Mouse (Mus musculus) midbrain, postnatal 0 days (tissue): Measurements from ENCODE around the gene Ncoa7. TPM values are rescaled to one million over a fixed set of nuclear protein-coding genes. Genes with fewer than 3 reads are reported as not detected.

Experiments
- ATAC-seq: fragments of 200-750 bp; cut with Nextera tagmentation; 2 replicates; pipeline ENCODE4 v1.8.0; 2017; ENCODE audit warnings: moderate number of reproducible peaks, mild to moderate bottlenecking, moderate TSS enrichment, moderate library complexity; ENCODE audit not compliant: low FRiP score
- DNase-seq: peaks from one replicate; pipeline ENCODE4 v3.0.0-alpha.2; 2015; ENCODE audit warnings: low spot score
- H3K27ac ChIP-seq: fragments of 300-500 bp; sonication (generic); 2 replicates; pipeline ENCODE4 v1.5.1; 2014; ENCODE audit warnings: low read depth, mild to moderate bottlenecking, low read length, mixed read lengths
- H3K27me3 ChIP-seq: fragments of 300-500 bp; sonication (generic); 2 replicates; pipeline ENCODE4 v1.6.1; 2014; ENCODE audit warnings: low read length, control low read depth, mixed read lengths; ENCODE audit not compliant: insufficient read depth
- H3K36me3 ChIP-seq: fragments of 300-500 bp; sonication (generic); 2 replicates; pipeline ENCODE4 v1.6.1; 2014; ENCODE audit warnings: low read length, control low read depth, mixed read lengths; ENCODE audit not compliant: insufficient read depth
- H3K4me1 ChIP-seq: fragments of 300-500 bp; sonication (generic); 2 replicates; pipeline ENCODE4 v1.6.1; 2014; ENCODE audit warnings: mild to moderate bottlenecking, control low read depth, antibody characterized with exemption, low read length, mixed read lengths; ENCODE audit not compliant: insufficient read depth
- H3K4me2 ChIP-seq: fragments of 300-500 bp; sonication (generic); 2 replicates; pipeline ENCODE4 v1.6.1; 2014; ENCODE audit warnings: low read depth, mild to moderate bottlenecking, low read length, mixed read lengths; ENCODE audit not compliant: poor library complexity, severe bottlenecking
- H3K4me3 ChIP-seq: fragments of 300-500 bp; sonication (generic); 2 replicates; pipeline ENCODE4 v1.5.1; 2014; ENCODE audit warnings: low read depth, mild to moderate bottlenecking, low read length, moderate library complexity
- H3K9ac ChIP-seq: fragments of 300-500 bp; sonication (generic); replicated peaks from 2 replicates; pipeline ENCODE4 v1.6.1; 2014; ENCODE audit warnings: mild to moderate bottlenecking, low read length, moderate library complexity, mixed read lengths; ENCODE audit not compliant: poor library complexity, severe bottlenecking
- H3K9me3 ChIP-seq: fragments of 300-500 bp; sonication (generic); 2 replicates; pipeline ENCODE4 v1.6.1; 2016; ENCODE audit warnings: low read length, control low read depth
- CTCF ChIP-seq: IDR thresholded peaks from 2 replicates; pipeline ENCODE4 v1.5.1; 2016; ENCODE audit warnings: antibody characterized with exemption, mild to moderate bottlenecking
- WGBS: fragments of 180-500 bp; shearing (Covaris S2); extraction: QIAGEN DNeasy Blood & Tissue Kit; methylation state at CpG from one replicate; pipeline ENCODE4 v1.1.7; 2014; 5-methylcytosine and 5-hydroxymethylcytosine counted together
- polyA plus RNA-seq: library from polyadenylated mRNA; unstranded; fragments of >200 nt; fragmentation: Nextera tagmentation; extraction: Ambion mirVana; gene quantifications from 2 replicates; pipeline ENCODE4 v1.2.1, GENCODE M21; 2015
- total RNA-seq: library from RNA; depleted of rRNA; stranded (reverse); fragments of >200 nt; gene quantifications from 2 replicates; pipeline ENCODE4 v1.2.3, GENCODE M21; 2014

Gene Ncoa7
- total and polyA plus RNA-seq, 2 experiments from 2014 or later = 22.9 to 25.8 TPM

- Histone ChIP-seq H3K4me3 (no peak overlapping the region), H3K27me3 (no peaks in the 10 kb centered on the region), H3K9me3 (no peaks in the 10 kb centered on the region), H3K4me1 (no peaks in the 10 kb centered on the region), H3K4me2 (no peak overlapping the region), H3K27ac (no peak overlapping the region), H3K36me3 (no peaks in the 10 kb centered on the region), H3K9ac (no peak overlapping the region)
- ATAC-seq (no peak), DNase-seq (no peak)
- no peak for TF ChIP-seq CTCF
Observed at GRCm38 (mm10) chr10:30743275-30743674, 59.9 kb downstream of the Ncoa7 start.

- Histone ChIP-seq H3K36me3 (no peaks in the 10 kb centered on the region), H3K4me3 (no peak overlapping the region), H3K9me3 (no peaks in the 10 kb centered on the region), H3K9ac (no peak overlapping the region), H3K27me3 (no peaks in the 10 kb centered on the region), H3K4me2 (no peak overlapping the region), H3K4me1 (no peaks in the 10 kb centered on the region), H3K27ac (no peak overlapping the region)
- DNase-seq (no peak), ATAC-seq (no peak)
- TF ChIP-seq CTCF = no peak
- WGBS = 94% methylated on average over 3 of the region's 3 CpGs
Observed at GRCm38 (mm10) chr10:30738403-30738802, 64.7 kb downstream of the Ncoa7 start.

GRCm38 (mm10) chr10:30737323-30737722 is 65.8 kb downstream of the Ncoa7 start:
- Histone ChIP-seq H3K36me3 (no peaks in the 10 kb centered on the region), H3K9me3 (no peaks in the 10 kb centered on the region)
- no peak for DNase-seq

GRCm38 (mm10) chr10:30733148-30733785 is 69.9 kb downstream of the Ncoa7 start:
- H3K4me1 ChIP-seq = no peaks in the 10 kb centered on the region
- no peak overlapping the region for H3K4me2 ChIP-seq
- DNase-seq (no peak), ATAC-seq (no peak)
- H3K9ac ChIP-seq = no peak overlapping the region
- H3K36me3 ChIP-seq = no peaks in the 10 kb centered on the region
- TF ChIP-seq CTCF = no peak
- H3K4me3 ChIP-seq = no peak overlapping the region
- H3K27ac ChIP-seq = no peak overlapping the region
- no peaks in the 10 kb centered on the region for H3K9me3 ChIP-seq
- 67% methylated on average over 2 of the region's 2 CpGs for WGBS
- H3K27me3 ChIP-seq = no peaks in the 10 kb centered on the region

More at GRCm38 (mm10) chr10:30737323-30737722, 65.8 kb downstream of the Ncoa7 start:
- no peak for TF ChIP-seq CTCF
- no peak for ATAC-seq
- no peak overlapping the region for H3K4me3 ChIP-seq
- no peak overlapping the region for H3K4me2 ChIP-seq
- H3K9ac ChIP-seq = no peak overlapping the region
- no peaks in the 10 kb centered on the region for H3K4me1 ChIP-seq
- no peaks in the 10 kb centered on the region for H3K27me3 ChIP-seq
- H3K27ac ChIP-seq = no peak overlapping the region
- WGBS = 90% methylated on average over 2 of the region's 2 CpGs

GRCm38 (mm10) chr10:30731321-30731914 is 71.7 kb downstream of the Ncoa7 start:
- no peaks in the 10 kb centered on the region for H3K36me3 ChIP-seq
- no peak overlapping the region for H3K9ac ChIP-seq
- no peaks in the 10 kb centered on the region for H3K9me3 ChIP-seq
- no peak overlapping the region for H3K27ac ChIP-seq
- TF ChIP-seq CTCF = no peak
- H3K27me3 ChIP-seq = no peaks in the 10 kb centered on the region
- H3K4me1 ChIP-seq = no peaks in the 10 kb centered on the region
- no peak overlapping the region for H3K4me2 ChIP-seq
- 80% methylated on average over 3 of the region's 3 CpGs for whole genome bisulfite sequencing
- no peak overlapping the region for H3K4me3 ChIP-seq
- DNase-seq (no peak), ATAC-seq (no peak)

GRCm38 (mm10) chr10:30730791-30731190 is 72.3 kb downstream of the Ncoa7 start:
- DNase-seq (no peak), ATAC-seq (no peak)
- H3K4me3 ChIP-seq = no peak overlapping the region
- no peaks in the 10 kb centered on the region for H3K4me1 ChIP-seq
- H3K9ac ChIP-seq = no peak overlapping the region
- H3K36me3 ChIP-seq = no peaks in the 10 kb centered on the region
- 69% methylated on average over 1 of the region's 1 CpGs for WGBS
- no peak overlapping the region for H3K27ac ChIP-seq
- no peak for TF ChIP-seq CTCF
- H3K4me2 ChIP-seq = no peak overlapping the region
- H3K27me3 ChIP-seq = no peaks in the 10 kb centered on the region
- no peaks in the 10 kb centered on the region for H3K9me3 ChIP-seq
